Mouse (Mus musculus): ENCODE data around the gene Spindoc.

DNA sequence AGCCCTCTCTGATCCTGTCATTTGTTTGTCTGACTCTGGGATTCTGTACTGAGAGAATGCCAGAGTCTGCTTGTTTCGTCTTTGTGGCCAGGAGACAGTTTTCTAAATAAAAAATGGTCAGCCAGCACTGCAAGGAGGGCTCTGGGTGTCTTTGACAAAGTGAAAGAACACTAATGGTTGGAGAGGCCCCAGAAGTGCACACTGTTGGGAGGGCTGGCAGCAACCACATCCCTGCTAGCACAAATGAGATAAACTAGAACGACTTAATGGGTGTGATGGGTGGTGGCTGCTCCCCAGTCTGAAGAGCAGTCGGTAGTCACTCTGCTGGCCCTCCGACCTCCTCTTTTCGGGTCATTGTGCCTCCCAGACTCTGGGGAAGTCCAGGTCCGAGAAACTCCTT, 36.3 kb upstream of the Spindoc start:
- TF ChIP-seq CTCF (IDR thresholded peaks at IDR 0.05) (no peak), EP300 (IDR thresholded peaks at IDR 0.05) (no peak)
